Mouse (Mus musculus) myocyte (in vitro differentiated cells): ENCODE measurements around the gene Mafg.

Experiments
- CEBPB ChIP-seq: IDR thresholded peaks from 2 replicates; pipeline ENCODE4 v1.6.1; 2011; ENCODE audit warnings: mild to moderate bottlenecking, moderate library complexity; ENCODE audit not compliant: poor library complexity, insufficient read depth, severe bottlenecking
- MAX ChIP-seq: IDR thresholded peaks from one replicate; pipeline ENCODE4 v1.6.1; 2011; ENCODE audit warnings: low read depth, mild to moderate bottlenecking, control low read depth
- MYOD1 ChIP-seq, 3 experiments: IDR thresholded peaks; one replicate each; pipeline ENCODE4 v1.6.1; 2011; ENCODE audit warnings: control low read depth in 2 of 3, low read depth in 2 of 3, mild to moderate bottlenecking in 2 of 3, moderate library complexity in 1 of 3; ENCODE audit not compliant: insufficient read length in 2 of 3, control insufficient read depth in 1 of 3
- MYOG ChIP-seq, 3 experiments: IDR thresholded peaks; one replicate each; pipeline ENCODE4 v1.6.1; 2011; ENCODE audit warnings: control low read depth in 2 of 3, low read depth in 2 of 3, mild to moderate bottlenecking in 2 of 3; ENCODE audit not compliant: insufficient read length in 2 of 3, control insufficient read depth in 1 of 3, insufficient read depth in 1 of 3
- POLR2A ChIP-seq: IDR thresholded peaks from one replicate; pipeline ENCODE4 v1.6.1; 2011; ENCODE audit warnings: low read depth, mild to moderate bottlenecking, control low read depth, moderate library complexity; ENCODE audit not compliant: insufficient read length
- TCF12 ChIP-seq: IDR thresholded peaks from one replicate; pipeline ENCODE4 v1.6.1; 2011; ENCODE audit warnings: mild to moderate bottlenecking, control low read depth; ENCODE audit not compliant: poor library complexity, insufficient read depth, severe bottlenecking
- USF1 ChIP-seq: IDR thresholded peaks from one replicate; pipeline ENCODE4 v1.6.1; 2011; ENCODE audit warnings: low read depth, mild to moderate bottlenecking, control low read depth, moderate library complexity

GRCm38 (mm10) chr11:120616617-120617294 lies 16.6 kb downstream of the Mafg start:
- TF ChIP-seq POLR2A (no peak), USF1 (no peak), CEBPB (no peak), TCF12 (no peak), MAX (no peak), MYOD1 (IDR thresholded peaks at IDR 0.05; ENCODE audit: control insufficient read depth in 1 of 3, insufficient read length in 2 of 3, low read depth in 2 of 3) (no peak), MYOG (IDR thresholded peaks at IDR 0.05; ENCODE audit: control insufficient read depth in 1 of 3, insufficient read depth in 1 of 3, insufficient read length in 2 of 3, low read depth in 2 of 3) (no peak)
